ENCODE assay signal across 23 mouse cellular contexts in genomic region chr6:134801483-134801882, GRCm38 (mm10). TPM values are rescaled to one million over a fixed set of nuclear protein-coding genes. Genes with fewer than 3 reads are reported as not detected.
DNase-seq lines count a peak whose midpoint lies in the region; ATAC-seq and TF ChIP-seq lines count a peak whose summit lies in the region.
"Had no signal": no experiment of that assay in that cellular context is flagged by ENCODE, and none has a peak within 500 bp of the region (broad histone marks: within the 10 kb centered on the region; RNA-seq: fewer than 3 reads in every experiment).

No protein-coding gene starts in this region.

- no peaks in the 10 kb centered on the region for H3K9me3 ChIP-seq in kidney, postnatal 0 days (replicated peaks; ENCODE audit: low read length)
- no peaks in the 10 kb centered on the region for H3K9me3 ChIP-seq in lung, embryonic 16.5 days (ENCODE audit: control insufficient read depth, low read length)
- H3K9me3 ChIP-seq: embryonic facial prominence, embryonic 13.5 days; forebrain, embryonic 12.5 days; G1E; heart, embryonic 15.5 days; hindbrain, embryonic 10.5 days had no signal

- no peaks in the 10 kb centered on the region for H3K36me3 ChIP-seq in kidney, postnatal 0 days (ENCODE audit: insufficient read depth, low read length)
- no peaks in the 10 kb centered on the region for H3K36me3 ChIP-seq in lung, embryonic 16.5 days (ENCODE audit: control insufficient read depth, insufficient read depth, low read length)
- H3K36me3 ChIP-seq: embryonic facial prominence, embryonic 13.5 days; forebrain, embryonic 12.5 days; G1E; heart, embryonic 15.5 days; hindbrain, embryonic 10.5 days had no signal

- no peak overlapping the region for H3K9ac ChIP-seq in kidney, postnatal 0 days (ENCODE audit: low read depth, low read length)
- no peak overlapping the region for H3K9ac ChIP-seq in lung, embryonic 16.5 days (ENCODE audit: low read length)
- H3K9ac ChIP-seq: embryonic facial prominence, embryonic 13.5 days; forebrain, embryonic 12.5 days; heart, embryonic 15.5 days; hindbrain, embryonic 14.5 days had no signal

- DNase-seq in embryo, embryonic 10 days (ENCODE audit: low spot score), result peak; percentile 2
- no peak for DNase-seq in embryo, embryonic 10.5 days (ENCODE audit: low spot score)
- no peak for DNase-seq in kidney, postnatal 0 days (ENCODE audit: low spot score)
- no peak for DNase-seq in kidney, postnatal 36 days
- no peak for DNase-seq in lung, postnatal 4 days
- no peak for DNase-seq in layer of hippocampus, adult 11-12 months (ENCODE audit: low spot score)
- DNase-seq: adrenal gland, postnatal 10 days; B cell, adult 2 months; cerebellum, adult 18-20 months; cerebellum, postnatal 10 days; gastrocnemius, postnatal 10 days; heart, adult 2 months had no signal

- ATAC-seq in kidney, postnatal 0 days (replicated peaks; ENCODE audit: low FRiP score, low read depth), result no peak
- no peak for ATAC-seq in lung, embryonic 16.5 days (ENCODE audit: low read depth)
- ATAC-seq: CD4-positive, CD25-positive, alpha-beta regulatory T cell, adult 4 months; forebrain, embryonic 16.5 days had no signal

- H3K27ac ChIP-seq in kidney, postnatal 0 days, result 0 out of 2 replicates have a peak overlapping the region, but pooled peaks have one; percentile 48
- H3K27ac ChIP-seq in lung, embryonic 16.5 days (ENCODE audit: low read length), result peak overlapping the region; percentile 73; the same call in 1 of the 2 replicates
- H3K27ac ChIP-seq in brown adipose tissue, adult 24 weeks (replicated peaks; ENCODE audit: low read depth, low read length), result peak overlapping the region; percentile 35
- H3K27ac ChIP-seq: embryonic facial prominence, embryonic 13.5 days; forebrain, embryonic 12.5 days; heart, adult 2 months; heart, embryonic 15.5 days; hindbrain, embryonic 10.5 days; hindbrain, embryonic 14.5 days had no signal

- no peak overlapping the region for H3K4me2 ChIP-seq in kidney, postnatal 0 days (ENCODE audit: low read length)
- no peak overlapping the region for H3K4me2 ChIP-seq in lung, embryonic 16.5 days (ENCODE audit: low read depth, low read length)
- H3K4me2 ChIP-seq: embryonic facial prominence, embryonic 13.5 days; forebrain, embryonic 12.5 days; heart, embryonic 11.5 days; heart, embryonic 15.5 days; hindbrain, embryonic 14.5 days had no signal

- no peaks in the 10 kb centered on the region for H3K27me3 ChIP-seq in kidney, postnatal 0 days (ENCODE audit: insufficient read depth, low read length)
- H3K27me3 ChIP-seq in lung, embryonic 16.5 days (ENCODE audit: control insufficient read depth, insufficient read depth, low read depth, low read length), result no peaks in the 10 kb centered on the region
- H3K27me3 ChIP-seq: embryonic facial prominence, embryonic 13.5 days; forebrain, embryonic 12.5 days; heart, embryonic 15.5 days had no signal

- H3K4me3 ChIP-seq in kidney, postnatal 0 days (replicated peaks; ENCODE audit: low read depth, low read length), result no peak overlapping the region
- H3K4me3 ChIP-seq in lung, embryonic 16.5 days (ENCODE audit: low read length), result no peak overlapping the region
- no peak overlapping the region for H3K4me3 ChIP-seq in brown adipose tissue, adult 24 weeks (ENCODE audit: insufficient read depth, low read depth, low read length)
- H3K4me3 ChIP-seq: embryonic facial prominence, embryonic 13.5 days; forebrain, embryonic 12.5 days; heart, adult 2 months; heart, embryonic 15.5 days; hindbrain, embryonic 10.5 days had no signal

- no peak for TF ChIP-seq CTCF in kidney, postnatal 0 days (IDR thresholded peaks at IDR 0.05; ENCODE audit: low read depth)

- WGBS in kidney, postnatal 0 days, result 47% methylated on average over 1 of the region's 1 CpGs
- 51% methylated on average over 1 of the region's 1 CpGs for WGBS in lung, embryonic 16.5 days

- H3K4me1 ChIP-seq in kidney, postnatal 0 days (replicated peaks; ENCODE audit: insufficient read depth, low read length), result 0 out of 2 replicates have a peak, but pooled peaks cover 7% of the 10 kb centered on the region
- H3K4me1 ChIP-seq in lung, embryonic 16.5 days (replicated peaks; ENCODE audit: control insufficient read depth, insufficient read depth, low read length), result peaks cover 5% of the 10 kb centered on the region; the same call in 1 of the 2 replicates
- peaks cover 2% of the 10 kb centered on the region; the same call in 1 of the 2 replicates for H3K4me1 ChIP-seq in brown adipose tissue, adult 24 weeks (ENCODE audit: control insufficient read depth, insufficient read depth, insufficient read length, low read length)
- H3K4me1 ChIP-seq: forebrain, embryonic 12.5 days; heart, embryonic 15.5 days had no signal

RNA-seq across cellular contexts. Expression of gene Dusp16, which starts 9.1 kb away (rescaled TPM):
- polyA plus RNA-seq in kidney, postnatal 0 days (2015; fragmentation: Nextera tagmentation; extraction: Ambion mirVana), result 10.1 and 10.3 TPM in 2 replicates
- polyA plus RNA-seq in lung, embryonic 16.5 days (2015; fragmentation: Nextera tagmentation; extraction: Ambion mirVana), result 9.7 and 10.9 TPM in 2 replicates
- 13.4 and 16.6 TPM in 2 replicates for polyA plus RNA-seq in brown adipose tissue, adult 24 weeks (2012; ENCODE audit: insufficient read depth, insufficient read length, missing spikeins)

RNA-seq across cellular contexts. Expression of gene Crebl2, which starts 28.5 kb away (rescaled TPM):
- 5.2 and 5.6 TPM in 2 replicates for polyA plus RNA-seq in kidney, postnatal 0 days (2015; fragmentation: Nextera tagmentation; extraction: Ambion mirVana)
- 3.0 and 3.5 TPM in 2 replicates for polyA plus RNA-seq in lung, embryonic 16.5 days (2015; fragmentation: Nextera tagmentation; extraction: Ambion mirVana)
- 10.1 and 12.0 TPM in 2 replicates for polyA plus RNA-seq in brown adipose tissue, adult 24 weeks (2012; ENCODE audit: insufficient read depth, insufficient read length, missing spikeins)
